Mouse (Mus musculus): Measurements from ENCODE around the gene Adam23. TPM values are rescaled to one million over a fixed set of nuclear protein-coding genes. Genes with fewer than 3 reads are reported as not detected.

Adam23 gene
- 0.30 to 0.92 TPM (median 0.39 TPM) in 4 replicates for total RNA-seq (2023)

DNA sequence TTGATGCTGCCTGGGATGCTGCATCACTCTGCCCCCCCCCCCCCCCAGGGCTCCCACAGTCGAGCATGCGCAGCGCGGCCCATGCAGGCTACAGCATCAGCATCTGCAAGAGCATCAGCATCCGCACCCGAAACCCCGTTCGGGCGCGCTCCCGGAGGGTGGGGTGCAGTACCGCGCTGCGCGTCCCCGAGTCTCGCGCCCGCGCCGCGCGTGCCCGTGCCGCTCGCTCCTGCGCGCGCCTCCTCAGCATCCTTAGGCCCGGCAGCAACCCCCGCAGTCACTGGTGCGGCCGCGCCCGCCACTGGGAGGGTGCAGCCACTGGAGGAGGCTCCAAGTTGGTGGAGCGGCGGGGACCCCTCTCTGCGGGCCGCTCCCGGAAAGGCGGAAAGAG lies at the start of gene Adam23:
Gene Adam23, plus strand, starts transcription at position 236 of the 391 bp plus-strand sequence.

DNA sequence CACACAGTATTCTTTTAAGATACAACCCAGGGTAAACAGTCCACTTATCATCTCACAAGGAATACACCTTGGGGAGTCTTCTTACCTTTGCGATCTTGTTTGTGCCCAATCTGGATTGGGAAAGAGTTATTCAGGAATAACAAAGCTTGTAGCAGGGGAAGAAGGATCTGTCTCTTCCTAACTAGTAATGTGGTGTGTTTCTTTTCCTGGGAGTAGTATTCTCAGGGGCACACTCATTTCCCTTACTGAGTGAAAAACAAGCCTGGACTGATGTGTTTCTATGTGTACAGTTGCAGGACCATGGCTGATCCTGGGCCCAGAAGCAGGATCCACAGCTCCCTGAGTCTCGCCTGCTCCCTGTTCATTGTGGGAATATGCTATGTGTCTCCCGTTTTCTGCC lies 170.0 kb downstream of the Adam23 start, which contains the start of gene Gm39653:
Gene Gm39653, plus strand, starts transcription at position 301 of the 400 bp plus-strand sequence.

Other genes starting within 250 kb of the Adam23 start
- not detected in 4 replicates for gene Gpr1, start 231.3 kb upstream of the Adam23 start, total RNA-seq (2023)
- gene Zdbf2, start 172.6 kb upstream of the Adam23 start, total RNA-seq (2023): 0.06 TPM in 1 of 4 replicates, not detected in the others
- not detected in 4 replicates for gene Gm39653, start 170.1 kb downstream of the Adam23 start, total RNA-seq (2023)
- gene Dytn, start 241.0 kb downstream of the Adam23 start, total RNA-seq (2023): not detected in 4 replicates

All from B cell, adult 62 days (primary cell).